Mouse (Mus musculus): ENCODE measurements around the gene Clybl.

DNA sequence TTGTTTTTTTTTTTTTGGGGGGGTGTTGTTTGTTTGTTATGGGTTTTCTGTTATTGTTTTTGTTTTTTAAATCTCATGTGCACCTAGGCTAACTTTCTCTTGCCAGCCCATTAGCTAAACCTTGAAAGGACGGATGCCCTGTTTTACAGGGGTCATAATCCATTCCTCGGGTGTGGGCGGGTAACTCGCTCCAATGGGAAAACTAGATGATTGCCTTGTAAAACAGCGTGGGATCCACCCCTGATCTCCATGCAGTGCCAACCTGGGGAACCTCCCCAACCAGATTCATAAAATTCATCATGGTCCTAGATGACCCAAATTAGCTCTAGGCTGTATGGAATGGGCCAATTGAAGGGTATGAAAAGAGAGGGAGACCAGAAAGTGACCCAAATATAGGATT, 218.4 kb downstream of the Clybl start:
- no peak for TF ChIP-seq USF1 (IDR thresholded peaks at IDR 0.05; ENCODE audit: low read depth, low read length)
- TF ChIP-seq ZKSCAN1 (IDR thresholded peaks at IDR 0.05; ENCODE audit: borderline replicate concordance, low read depth, low read length) = no peak
- TF ChIP-seq POLR2AphosphoS2 (IDR thresholded peaks at IDR 0.05; ENCODE audit: low read depth, low read length) = no peak

Measured in CH12.LX (cell line).